Mouse (Mus musculus) liver, postnatal 0 days (tissue): ENCODE measurements around the gene Plxna4.

Experiments
- CTCF ChIP-seq: sonication (generic); IDR thresholded peaks from 2 replicates; pipeline ENCODE4 v1.5.1; 2016; ENCODE audit warnings: antibody characterized with exemption, low read depth
- EP300 ChIP-seq: IDR thresholded peaks from 2 replicates; pipeline ENCODE4 v1.6.1; 2016; ENCODE audit warnings: antibody characterized with exemption, low read depth, mild to moderate bottlenecking

GRCm38 (mm10) chr6:32504963-32505362 lies 83.0 kb downstream of the Plxna4 start:
- TF ChIP-seq CTCF = no peak
- TF ChIP-seq EP300 = no peak
